Mouse (Mus musculus): ENCODE measurements around the gene Ston2. TPM values are rescaled to one million over a fixed set of nuclear protein-coding genes. Genes with fewer than 3 reads are reported as not detected.
A peak's percentile ranks its signal among the peaks of the same experiment; 100 is the strongest.

Ston2 gene
- total RNA-seq, 1 experiment from 2014 or later, result 0.94 TPM

- ATAC-seq (replicated peaks in 1 of 2; ENCODE audit: insufficient read depth in 1 of 2, low FRiP score in 2 of 2, low TSS enrichment in 1 of 2, low read depth in 1 of 2, poor library complexity in 2 of 2, severe bottlenecking in 2 of 2), result peak; percentile 55 to 56
Measured at GRCm38 (mm10) chr12:91660640-91661417, 127.4 kb downstream of the Ston2 start.

DNA sequence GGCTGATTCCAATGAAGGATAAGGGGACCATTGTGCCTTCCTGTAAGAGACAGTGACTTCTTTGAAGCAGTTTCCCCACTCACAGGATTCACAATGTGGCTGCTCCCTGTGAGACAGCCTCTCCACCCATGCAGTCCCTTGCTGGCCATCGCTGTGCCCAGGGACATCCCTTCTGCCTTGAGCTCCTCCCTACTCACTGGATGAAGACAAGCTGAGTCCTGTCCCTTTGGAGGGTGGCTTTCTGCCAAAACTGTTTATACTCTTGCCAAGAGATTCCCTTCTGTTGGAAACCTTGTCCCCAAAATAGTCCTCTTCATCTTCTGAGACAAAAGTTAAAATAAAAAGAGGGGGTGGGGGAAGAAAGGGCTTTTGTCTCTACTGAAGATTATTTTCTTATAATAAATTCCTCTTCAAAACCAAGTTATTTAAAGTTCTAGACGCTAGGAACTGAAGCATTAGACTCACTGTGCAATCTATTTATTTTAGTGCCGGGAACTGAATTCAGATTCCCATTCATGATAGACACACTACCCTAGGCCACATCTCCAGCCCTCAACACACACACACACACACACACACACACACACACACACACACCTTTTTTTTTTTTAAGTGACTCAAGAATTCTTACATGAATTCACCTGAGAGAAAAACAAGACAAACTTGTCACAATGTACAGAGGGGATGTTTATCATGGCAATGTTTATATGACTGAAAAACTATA is 133.6 kb downstream of the Ston2 start:
- ATAC-seq (replicated peaks in 1 of 2; ENCODE audit: insufficient read depth in 1 of 2, low FRiP score in 2 of 2, low TSS enrichment in 1 of 2, low read depth in 1 of 2, poor library complexity in 2 of 2, severe bottlenecking in 2 of 2), result no peak

GRCm38 (mm10) chr12:91648426-91648825 is 139.8 kb downstream of the Ston2 start:
- ATAC-seq (replicated peaks in 1 of 2; ENCODE audit: insufficient read depth in 1 of 2, low FRiP score in 2 of 2, low TSS enrichment in 1 of 2, low read depth in 1 of 2, poor library complexity in 2 of 2, severe bottlenecking in 2 of 2), result no peak

GRCm38 (mm10) chr12:91645361-91646123 is 142.6 kb downstream of the Ston2 start:
- no peak for ATAC-seq (replicated peaks in 1 of 2; ENCODE audit: insufficient read depth in 1 of 2, low FRiP score in 2 of 2, low TSS enrichment in 1 of 2, low read depth in 1 of 2, poor library complexity in 2 of 2, severe bottlenecking in 2 of 2)

- no peak for ATAC-seq (replicated peaks in 1 of 2; ENCODE audit: insufficient read depth in 1 of 2, low FRiP score in 2 of 2, low TSS enrichment in 1 of 2, low read depth in 1 of 2, poor library complexity in 2 of 2, severe bottlenecking in 2 of 2)
Measured at GRCm38 (mm10) chr12:91643221-91643620, 145.0 kb downstream of the Ston2 start.

- no peak for ATAC-seq (replicated peaks in 1 of 2; ENCODE audit: insufficient read depth in 1 of 2, low FRiP score in 2 of 2, low TSS enrichment in 1 of 2, low read depth in 1 of 2, poor library complexity in 2 of 2, severe bottlenecking in 2 of 2)
Measured at GRCm38 (mm10) chr12:91642426-91643093, 145.6 kb downstream of the Ston2 start.

DNA sequence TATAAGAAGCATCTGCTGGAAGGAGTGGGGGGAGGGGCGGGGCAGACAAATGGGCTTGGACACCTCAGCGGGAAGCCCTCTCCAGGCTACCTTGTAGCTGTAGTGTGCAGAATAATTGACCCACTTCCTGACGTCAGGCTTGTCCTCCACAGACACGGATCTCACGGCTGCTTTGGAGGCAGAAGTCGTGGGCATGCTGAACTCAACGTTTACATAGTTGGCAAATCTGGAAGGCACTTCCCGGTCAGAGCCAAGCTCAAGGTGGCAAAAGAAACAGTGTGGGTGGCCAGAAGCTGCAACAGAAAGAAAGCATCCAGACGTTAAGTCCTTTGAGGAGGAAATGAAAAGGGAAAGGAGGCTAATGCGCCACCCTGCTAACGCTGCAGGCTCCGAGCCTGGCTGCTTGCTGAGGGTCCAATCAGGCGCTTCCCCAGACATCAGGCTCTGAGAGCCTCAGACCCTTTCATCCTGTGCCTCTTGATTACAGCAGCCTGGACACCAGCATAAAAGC is 146.5 kb downstream of the Ston2 start:
- 0 out of 4 replicates have a peak, but pooled peaks have one; percentile 4 to 42 for ATAC-seq (replicated peaks in 1 of 2; ENCODE audit: insufficient read depth in 1 of 2, low FRiP score in 2 of 2, low TSS enrichment in 1 of 2, low read depth in 1 of 2, poor library complexity in 2 of 2, severe bottlenecking in 2 of 2)

GRCm38 (mm10) chr12:91641133-91641532 is 147.1 kb downstream of the Ston2 start:
- no peak for ATAC-seq (replicated peaks in 1 of 2; ENCODE audit: insufficient read depth in 1 of 2, low FRiP score in 2 of 2, low TSS enrichment in 1 of 2, low read depth in 1 of 2, poor library complexity in 2 of 2, severe bottlenecking in 2 of 2)

DNA sequence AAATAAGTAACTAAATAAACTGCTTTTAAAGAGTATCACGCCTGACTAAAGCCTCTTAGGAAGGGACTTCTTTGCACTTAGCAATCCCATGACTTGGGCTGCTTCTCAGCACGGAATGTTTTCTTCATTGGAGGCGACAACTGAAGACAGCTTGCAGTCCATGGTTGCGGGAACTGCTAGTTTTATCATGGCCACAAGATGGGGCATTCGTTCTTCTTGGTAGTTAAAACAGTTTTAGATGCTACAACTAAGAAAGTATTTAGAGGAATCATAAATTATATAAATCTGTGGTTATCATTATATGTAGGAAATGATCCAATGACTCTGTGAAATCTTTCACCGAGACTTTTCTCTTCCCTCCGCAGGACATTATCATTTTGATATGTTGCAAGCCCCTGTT is 147.5 kb downstream of the Ston2 start:
- peak; percentile 38 to 68; a peak in 2 of 4 replicates for ATAC-seq (replicated peaks in 1 of 2; ENCODE audit: insufficient read depth in 1 of 2, low FRiP score in 2 of 2, low TSS enrichment in 1 of 2, low read depth in 1 of 2, poor library complexity in 2 of 2, severe bottlenecking in 2 of 2)

GRCm38 (mm10) chr12:91638351-91638750 is 149.8 kb downstream of the Ston2 start:
- ATAC-seq (replicated peaks in 1 of 2; ENCODE audit: insufficient read depth in 1 of 2, low FRiP score in 2 of 2, low TSS enrichment in 1 of 2, low read depth in 1 of 2, poor library complexity in 2 of 2, severe bottlenecking in 2 of 2), result no peak

DNA sequence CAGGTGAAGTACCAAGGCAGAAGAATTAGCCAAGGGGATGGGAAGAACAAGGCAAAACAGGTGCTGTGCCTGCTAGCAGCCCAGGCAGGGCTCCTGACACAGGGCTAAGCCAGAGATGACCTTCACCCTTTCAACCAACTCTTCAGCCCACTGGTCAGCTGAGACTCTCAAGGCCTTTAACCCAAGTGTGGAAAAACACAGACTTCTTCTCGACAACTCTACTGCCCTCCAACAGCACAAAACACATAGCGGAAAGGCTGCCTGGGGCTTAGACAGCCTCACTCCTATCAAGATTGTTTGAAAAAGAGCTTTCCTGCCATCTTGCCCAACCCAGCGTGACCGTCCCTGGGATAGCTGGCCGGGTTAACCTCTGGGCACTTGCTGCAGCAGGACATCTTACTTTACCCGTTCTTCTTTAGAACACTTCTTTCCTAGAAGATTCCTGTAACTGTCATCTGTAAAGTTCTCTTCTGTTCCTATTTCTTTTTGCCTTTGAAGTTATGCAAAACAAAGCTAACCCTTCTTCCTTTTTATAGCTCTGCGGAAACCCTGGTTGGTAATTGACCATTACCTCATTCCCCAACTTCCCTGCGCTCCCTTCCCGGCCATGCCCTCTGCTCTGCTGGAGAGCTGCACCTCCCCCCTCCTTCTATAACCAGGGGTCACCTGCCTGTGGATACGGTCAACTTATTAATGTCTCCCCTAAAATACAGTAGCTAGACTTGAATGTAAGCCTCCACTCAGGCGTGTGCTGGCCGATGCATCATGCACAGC is 150.9 kb downstream of the Ston2 start:
- ATAC-seq (replicated peaks in 1 of 2; ENCODE audit: insufficient read depth in 1 of 2, low FRiP score in 2 of 2, low TSS enrichment in 1 of 2, low read depth in 1 of 2, poor library complexity in 2 of 2, severe bottlenecking in 2 of 2), result peak in 1 of 2 experiments; percentile 49; a peak in 1 of 4 replicates

- ATAC-seq (replicated peaks in 1 of 2; ENCODE audit: insufficient read depth in 1 of 2, low FRiP score in 2 of 2, low TSS enrichment in 1 of 2, low read depth in 1 of 2, poor library complexity in 2 of 2, severe bottlenecking in 2 of 2), result no peak
Measured at GRCm38 (mm10) chr12:91626482-91626881, 161.7 kb downstream of the Ston2 start.

DNA sequence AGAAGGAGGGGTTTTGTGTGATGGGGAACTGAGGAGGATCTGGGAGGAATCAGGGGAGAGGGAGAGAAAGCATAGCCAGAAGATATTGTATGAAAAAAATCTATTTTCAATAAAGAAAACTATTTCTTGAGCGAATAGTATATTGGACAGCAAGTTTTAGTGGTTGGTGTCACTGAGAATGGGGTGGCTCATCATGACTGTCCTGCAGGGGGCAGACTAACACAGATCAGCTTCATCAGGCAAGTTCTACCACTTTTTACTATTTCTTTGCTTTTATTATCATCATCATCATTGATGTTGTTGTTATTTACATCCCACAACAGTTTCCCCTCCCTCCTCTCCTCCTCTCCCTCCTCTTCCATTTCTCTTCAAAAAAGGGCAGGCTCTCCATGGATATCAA is 163.2 kb downstream of the Ston2 start:
- ATAC-seq (replicated peaks in 1 of 2; ENCODE audit: insufficient read depth in 1 of 2, low FRiP score in 2 of 2, low TSS enrichment in 1 of 2, low read depth in 1 of 2, poor library complexity in 2 of 2, severe bottlenecking in 2 of 2), result peak; percentile 56 to 64; a peak in 3 of 4 replicates

DNA sequence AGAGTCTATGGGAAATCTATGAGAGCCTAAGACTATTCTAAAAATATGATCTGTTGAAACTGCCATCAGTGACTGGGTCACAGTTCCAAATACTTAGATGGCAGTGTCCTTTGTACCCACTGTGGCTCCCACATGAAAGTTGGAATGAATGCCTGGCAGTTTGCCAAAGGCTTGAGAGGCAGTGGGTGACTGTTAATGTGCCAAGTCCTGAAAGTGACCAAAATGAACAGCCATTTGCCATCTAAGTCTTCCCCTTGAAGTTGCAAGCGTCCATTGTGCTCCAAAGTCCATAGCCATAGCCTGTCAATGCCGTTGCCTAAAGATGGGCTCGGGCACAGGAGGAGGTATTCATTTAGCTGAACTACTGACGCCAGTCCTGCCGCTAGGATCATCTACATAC is 178.8 kb downstream of the Ston2 start:
- ATAC-seq (replicated peaks in 1 of 2; ENCODE audit: insufficient read depth in 1 of 2, low FRiP score in 2 of 2, low TSS enrichment in 1 of 2, low read depth in 1 of 2, poor library complexity in 2 of 2, severe bottlenecking in 2 of 2), result no peak

DNA sequence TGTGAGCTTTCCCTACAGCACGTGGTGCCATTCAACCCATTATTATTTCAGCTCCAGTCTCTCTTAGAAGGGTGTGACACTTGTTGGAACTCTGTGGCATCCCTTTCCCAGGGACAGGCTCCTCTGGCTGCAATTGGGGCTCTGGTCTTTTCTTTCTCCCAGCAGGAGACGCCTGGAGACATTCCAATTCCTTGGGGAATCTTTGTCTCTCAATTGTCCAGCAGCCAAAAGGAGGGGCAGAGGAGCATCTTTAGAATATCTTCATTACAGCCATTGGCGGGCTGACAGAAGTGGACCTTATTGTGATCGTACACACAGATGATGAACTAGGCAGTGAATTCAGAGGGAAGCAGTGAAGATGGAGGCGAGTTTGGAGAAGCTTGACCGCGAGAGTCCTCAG is 180.5 kb downstream of the Ston2 start:
- ATAC-seq (replicated peaks in 1 of 2; ENCODE audit: insufficient read depth in 1 of 2, low FRiP score in 2 of 2, low TSS enrichment in 1 of 2, low read depth in 1 of 2, poor library complexity in 2 of 2, severe bottlenecking in 2 of 2), result no peak

GRCm38 (mm10) chr12:91606651-91607050 is 181.5 kb downstream of the Ston2 start:
- ATAC-seq (replicated peaks in 1 of 2; ENCODE audit: insufficient read depth in 1 of 2, low FRiP score in 2 of 2, low TSS enrichment in 1 of 2, low read depth in 1 of 2, poor library complexity in 2 of 2, severe bottlenecking in 2 of 2), result no peak

GRCm38 (mm10) chr12:91604600-91604999 is 183.6 kb downstream of the Ston2 start:
- ATAC-seq (replicated peaks in 1 of 2; ENCODE audit: insufficient read depth in 1 of 2, low FRiP score in 2 of 2, low TSS enrichment in 1 of 2, low read depth in 1 of 2, poor library complexity in 2 of 2, severe bottlenecking in 2 of 2), result no peak
